Mouse (Mus musculus) testis, adult 2 months (tissue): ENCODE measurements around the gene Mrps27.

Experiments
- CTCF ChIP-seq: fragments of 200-500 bp; IDR thresholded peaks from 2 replicates; pipeline ENCODE4 v1.5.1; 2012; ENCODE audit warnings: low read depth, mild to moderate bottlenecking, inconsistent platforms, low read length, moderate library complexity; ENCODE audit not compliant: control insufficient read depth, insufficient read depth, insufficient replicate concordance
- POLR2A ChIP-seq: fragments of 200-500 bp; IDR thresholded peaks from 2 replicates; pipeline ENCODE4 v1.6.1; 2012; ENCODE audit warnings: low read depth, mild to moderate bottlenecking, inconsistent platforms, low read length, moderate library complexity; ENCODE audit not compliant: control insufficient read depth

DNA sequence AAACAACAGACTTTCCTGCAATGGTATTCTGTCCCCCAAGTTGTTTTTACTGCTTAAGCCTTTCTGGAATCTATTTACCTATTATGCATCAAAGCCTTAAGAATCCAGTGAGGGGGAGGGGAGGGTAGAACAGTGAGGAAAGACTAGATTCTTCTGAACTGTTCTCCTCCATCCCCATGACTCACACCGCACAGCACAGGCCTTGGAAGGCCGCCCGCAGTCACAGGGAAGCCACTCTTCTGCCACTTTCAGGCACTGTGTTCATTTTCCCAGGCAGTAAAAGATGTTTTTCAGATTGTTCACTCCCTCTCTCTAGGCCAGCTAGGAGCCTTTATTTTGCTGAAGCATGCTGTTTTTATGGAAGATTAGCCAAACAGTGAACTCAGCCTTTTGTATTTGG lies 46.8 kb downstream of the Mrps27 start:
- TF ChIP-seq POLR2A: no peak
- TF ChIP-seq CTCF: no peak
